Comparison of ENCODE assay signal across 8 mouse cellular contexts in genomic region chr9:47587577-47588194, GRCm38 (mm10). TPM values are rescaled to one million over a fixed set of nuclear protein-coding genes. Genes with fewer than 3 reads are reported as not detected.
DNase-seq lines count a peak whose midpoint lies in the region; ATAC-seq and TF ChIP-seq lines count a peak whose summit lies in the region.

No protein-coding gene starts in this region.

- H3K9me3 ChIP-seq in heart, embryonic 12.5 days (replicated peaks) = no peaks in the 10 kb centered on the region
- H3K9me3 ChIP-seq in liver, embryonic 15.5 days (replicated peaks) = no peaks in the 10 kb centered on the region

- H3K27me3 ChIP-seq in thymus, adult 2 months (ENCODE audit: control insufficient read depth, insufficient read depth, low read length) = no peaks in the 10 kb centered on the region
- H3K27me3 ChIP-seq in heart, embryonic 12.5 days (replicated peaks) = no peaks in the 10 kb centered on the region; the same call in 1 of the 2 replicates
- H3K27me3 ChIP-seq in liver, embryonic 15.5 days = no peaks in the 10 kb centered on the region

- H3K9ac ChIP-seq in heart, embryonic 12.5 days = 0 out of 2 replicates have a peak overlapping the region, but pooled peaks have one; percentile 17
- H3K9ac ChIP-seq in liver, embryonic 15.5 days = no peak overlapping the region

- no peaks in the 10 kb centered on the region for H3K36me3 ChIP-seq in thymus, adult 2 months (ENCODE audit: control insufficient read depth, insufficient read depth, low read length)
- no peaks in the 10 kb centered on the region for H3K36me3 ChIP-seq in heart, embryonic 12.5 days
- no peaks in the 10 kb centered on the region for H3K36me3 ChIP-seq in liver, embryonic 15.5 days (replicated peaks)

- no peak for TF ChIP-seq CTCF in thymus, adult 2 months (IDR thresholded peaks at IDR 0.05; ENCODE audit: borderline replicate concordance, control insufficient read depth, extremely low read depth, insufficient read depth, low read length, poor library complexity)

- peak; percentile 41; the same call in 1 of the 2 replicates for ATAC-seq in frontal cortex, adult (ENCODE audit: low TSS enrichment)
- ATAC-seq in heart, embryonic 12.5 days (ENCODE audit: insufficient number of reproducible peaks, low FRiP score) = no peak
- ATAC-seq in liver, embryonic 15.5 days (ENCODE audit: insufficient read depth) = no peak

- H3K4me2 ChIP-seq in heart, embryonic 12.5 days = peak overlapping the region; percentile 58
- H3K4me2 ChIP-seq in liver, embryonic 15.5 days = peak overlapping the region; percentile 13; the same call in 1 of the 2 replicates

- no peak for DNase-seq in frontal cortex, postnatal 25 days (ENCODE audit: low spot score in 2 of 2)
- peak; percentile 8 for DNase-seq in thymus, adult 2 months
- DNase-seq in thymus, adult 18-20 months = no peak
- DNase-seq in neural tube, embryonic 10.5 days (ENCODE audit: extremely low spot score, low spot score) = no peak
- DNase-seq in frontal cortex, postnatal 10 days (ENCODE audit: low spot score in 2 of 2) = no peak

- no peak overlapping the region for H3K27ac ChIP-seq in thymus, adult 2 months (ENCODE audit: control insufficient read depth, insufficient read depth, low read length)
- no peak overlapping the region for H3K27ac ChIP-seq in heart, embryonic 12.5 days (ENCODE audit: poor library complexity, severe bottlenecking)
- H3K27ac ChIP-seq in liver, embryonic 15.5 days (replicated peaks) = no peak overlapping the region

- H3K4me1 ChIP-seq in thymus, adult 2 months (replicated peaks; ENCODE audit: control insufficient read depth, insufficient read depth, low read length) = no peaks in the 10 kb centered on the region
- peaks cover 9% of the 10 kb centered on the region for H3K4me1 ChIP-seq in heart, embryonic 12.5 days (replicated peaks)
- no peaks in the 10 kb centered on the region for H3K4me1 ChIP-seq in liver, embryonic 15.5 days (replicated peaks)

- no peak for TF ChIP-seq POLR2A in thymus, adult 2 months (IDR thresholded peaks at IDR 0.05; ENCODE audit: control insufficient read depth, extremely low read depth, insufficient read depth, low read length, poor library complexity)

- H3K4me3 ChIP-seq in thymus, adult 2 months (ENCODE audit: control insufficient read depth, insufficient read depth, low read length) = no peak overlapping the region
- peak overlapping the region; percentile 25; the same call in 1 of the 2 replicates for H3K4me3 ChIP-seq in heart, embryonic 12.5 days
- H3K4me3 ChIP-seq in liver, embryonic 15.5 days (replicated peaks) = no peak overlapping the region

- 53% methylated on average over 7 of the region's 7 CpGs for WGBS in thymus, adult 2 months
- 27% methylated on average over 7 of the region's 7 CpGs for WGBS in heart, embryonic 12.5 days
- WGBS in liver, embryonic 15.5 days (ENCODE audit: insufficient replicate concordance) = 29% methylated on average over 7 of the region's 7 CpGs

RNA-seq across cellular contexts. Expression of gene Cadm1, which starts 57.7 kb away (rescaled TPM):
- 5.9 and 7.9 TPM in 2 replicates for polyA plus RNA-seq in thymus, adult 2 months (2012; rRNA removed)
- 18.7 and 19.9 TPM in 2 replicates for polyA plus RNA-seq in heart, embryonic 12.5 days (2016; fragmentation: Nextera tagmentation; extraction: Ambion mirVana)
- 6.4 and 7.7 TPM in 2 replicates for polyA plus RNA-seq in liver, embryonic 15.5 days (2015; fragmentation: Nextera tagmentation; extraction: Ambion mirVana)
